Mouse (Mus musculus) cerebellum, adult 9-11 months (tissue): ENCODE measurements around the gene 1700024G13Rik.

Source experiments
- DNase-seq: peaks from one replicate; pipeline ENCODE4 v3.0.0; 2022

1700024G13Rik gene

DNA sequence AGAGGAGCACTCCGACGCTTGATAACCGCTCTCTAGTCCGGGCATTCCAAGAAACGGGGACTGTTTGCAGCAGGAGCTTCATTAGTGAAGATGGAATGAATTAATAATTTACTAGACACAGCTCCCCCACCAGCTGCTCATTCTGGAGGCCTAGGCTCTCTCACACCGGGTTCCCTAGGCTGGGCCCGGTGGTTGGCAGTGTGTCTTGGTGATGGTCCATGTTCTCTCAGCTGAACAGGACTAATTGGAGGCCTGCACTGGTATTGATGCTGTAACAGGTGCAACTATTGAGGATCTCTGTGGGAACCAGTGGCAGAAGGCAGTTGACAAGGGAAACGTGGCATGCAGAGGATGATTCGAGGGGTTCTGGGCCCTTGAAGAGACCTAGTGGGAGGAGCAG, 60.8 kb downstream of the 1700024G13Rik start:
- DNase-seq, result peak; percentile 48
